Mouse (Mus musculus) embryonic facial prominence, embryonic 10.5 days (tissue): ENCODE measurements around the gene Il10rb. TPM values are rescaled to one million over a fixed set of nuclear protein-coding genes. Genes with fewer than 3 reads are reported as not detected.

Source experiments
- DNase-seq: peaks from one replicate; pipeline ENCODE4 v3.0.0-alpha.2; 2017; ENCODE audit warnings: low spot score
- H3K27ac ChIP-seq: fragments of 300-500 bp; sonication (generic); replicated peaks from 2 replicates; pipeline ENCODE4 v1.5.1; 2016; ENCODE audit warnings: mild to moderate bottlenecking
- H3K27me3 ChIP-seq: fragments of 300-500 bp; sonication (generic); replicated peaks from 2 replicates; pipeline ENCODE4 v1.6.1; 2016; ENCODE audit warnings: low read depth, mild to moderate bottlenecking; ENCODE audit not compliant: poor library complexity, severe bottlenecking
- H3K36me3 ChIP-seq: fragments of 300-500 bp; sonication (generic); replicated peaks from 2 replicates; pipeline ENCODE4 v1.6.1; 2016; ENCODE audit warnings: mild to moderate bottlenecking, moderate library complexity
- H3K4me1 ChIP-seq: fragments of 300-500 bp; sonication (generic); 2 replicates; pipeline ENCODE4 v1.6.1; 2016
- H3K4me3 ChIP-seq: fragments of 300-500 bp; sonication (generic); 2 replicates; pipeline ENCODE4 v1.5.1; 2016; ENCODE audit warnings: mild to moderate bottlenecking, moderate library complexity
- H3K9me3 ChIP-seq: fragments of 300-500 bp; sonication (generic); 2 replicates; pipeline ENCODE4 v1.6.1; 2016; ENCODE audit warnings: mild to moderate bottlenecking
- WGBS: fragments of 180-500 bp; shearing (Covaris S2); methylation state at CpG from one replicate; pipeline ENCODE4 v1.1.7; 2016; 5-methylcytosine and 5-hydroxymethylcytosine counted together
- polyA plus RNA-seq: library from polyadenylated mRNA; unstranded; fragments of >200 nt; fragmentation: Nextera tagmentation; extraction: Ambion mirVana; gene quantifications from 2 replicates; pipeline ENCODE4 v1.2.1, GENCODE M21; 2016

Il10rb gene
- polyA plus RNA-seq, 1 experiment from 2014 or later = 8.9 TPM

- Histone ChIP-seq H3K36me3 (no peaks in the 10 kb centered on the region), H3K4me3 (no peak overlapping the region), H3K27ac (peak overlapping the region; percentile 70; the same call in 1 of the 2 replicates), H3K27me3 (no peaks in the 10 kb centered on the region), H3K4me1 (peaks cover 20% of the 10 kb centered on the region), H3K9me3 (no peaks in the 10 kb centered on the region)
- no peak for DNase-seq
- WGBS = 95% methylated on average over 6 of the region's 6 CpGs
These were observed 41.5 kb downstream of the Il10rb start for GRCm38 (mm10) chr16:91447512-91447900.

- H3K9me3 ChIP-seq = no peaks in the 10 kb centered on the region
- no peak for DNase-seq
- no peaks in the 10 kb centered on the region for H3K36me3 ChIP-seq
- H3K27ac ChIP-seq = no peak overlapping the region
- 93% methylated on average over 5 of the region's 5 CpGs for WGBS
- H3K4me3 ChIP-seq = no peak overlapping the region
- H3K27me3 ChIP-seq = no peaks in the 10 kb centered on the region
- H3K4me1 ChIP-seq = peaks cover 15% of the 10 kb centered on the region
These were observed 42.1 kb downstream of the Il10rb start for GRCm38 (mm10) chr16:91448088-91448487.

- H3K27ac ChIP-seq = no peak overlapping the region
- H3K4me1 ChIP-seq = peaks cover 11% of the 10 kb centered on the region
- H3K9me3 ChIP-seq = no peaks in the 10 kb centered on the region
- H3K36me3 ChIP-seq = no peaks in the 10 kb centered on the region
- no peak for DNase-seq
- 83% methylated on average over 7 of the region's 7 CpGs for WGBS
- H3K27me3 ChIP-seq = no peaks in the 10 kb centered on the region
- no peak overlapping the region for H3K4me3 ChIP-seq
These were observed 42.9 kb downstream of the Il10rb start for GRCm38 (mm10) chr16:91448895-91449294.

- no peak overlapping the region for H3K4me3 ChIP-seq
- H3K9me3 ChIP-seq = no peaks in the 10 kb centered on the region
These were observed 44.4 kb downstream of the Il10rb start for GRCm38 (mm10) chr16:91450137-91451064.

GRCm38 (mm10) chr16:91451949-91452348, 46.0 kb downstream of the Il10rb start:
- Histone ChIP-seq H3K27ac (no peak overlapping the region), H3K4me1 (peaks cover 8% of the 10 kb centered on the region), H3K27me3 (no peaks in the 10 kb centered on the region), H3K36me3 (no peaks in the 10 kb centered on the region), H3K9me3 (no peaks in the 10 kb centered on the region), H3K4me3 (no peak overlapping the region)
- no peak for DNase-seq
- 85% methylated on average over 2 of the region's 2 CpGs for WGBS

More at GRCm38 (mm10) chr16:91450137-91451064, 44.4 kb downstream of the Il10rb start:
- H3K27ac ChIP-seq = no peak overlapping the region; the same call in 1 of the 2 replicates
- no peaks in the 10 kb centered on the region for H3K36me3 ChIP-seq
- H3K27me3 ChIP-seq = no peaks in the 10 kb centered on the region
- DNase-seq = no peak
- H3K4me1 ChIP-seq = peaks cover 13% of the 10 kb centered on the region
- WGBS = 86% methylated on average over 12 of the region's 12 CpGs

- peaks cover 4% of the 10 kb centered on the region for H3K4me1 ChIP-seq
- no peak overlapping the region for H3K27ac ChIP-seq
- no peak overlapping the region for H3K4me3 ChIP-seq
- 73% methylated on average over 6 of the region's 6 CpGs for WGBS
- no peak for DNase-seq
- no peaks in the 10 kb centered on the region for H3K27me3 ChIP-seq
- no peaks in the 10 kb centered on the region for H3K36me3 ChIP-seq
- no peaks in the 10 kb centered on the region for H3K9me3 ChIP-seq
These were observed 46.5 kb downstream of the Il10rb start for GRCm38 (mm10) chr16:91452363-91452896.

- no peak for DNase-seq
- H3K36me3 ChIP-seq = no peaks in the 10 kb centered on the region
- no peaks in the 10 kb centered on the region for H3K27me3 ChIP-seq
- H3K4me3 ChIP-seq = no peak overlapping the region
- no peak overlapping the region for H3K27ac ChIP-seq
- peaks cover 7% of the 10 kb centered on the region; the same call in 1 of the 2 replicates for H3K4me1 ChIP-seq
- WGBS = 81% methylated on average over 4 of the region's 4 CpGs
- no peaks in the 10 kb centered on the region for H3K9me3 ChIP-seq
These were observed 49.9 kb downstream of the Il10rb start for GRCm38 (mm10) chr16:91455868-91456267.

GRCm38 (mm10) chr16:91458301-91458746, 52.4 kb downstream of the Il10rb start:
- H3K36me3 ChIP-seq = no peaks in the 10 kb centered on the region
- no peak for DNase-seq
- H3K27me3 ChIP-seq = no peaks in the 10 kb centered on the region
- 89% methylated on average over 21 of the region's 21 CpGs for WGBS
- H3K27ac ChIP-seq = no peak overlapping the region
- no peak overlapping the region for H3K4me3 ChIP-seq
- H3K4me1 ChIP-seq = peaks cover 21% of the 10 kb centered on the region; the same call in 1 of the 2 replicates
- no peaks in the 10 kb centered on the region for H3K9me3 ChIP-seq

GRCm38 (mm10) chr16:91458976-91459375, 53.0 kb downstream of the Il10rb start:
- no peak overlapping the region for H3K27ac ChIP-seq
- WGBS = 72% methylated on average over 5 of the region's 5 CpGs
- H3K4me3 ChIP-seq = no peak overlapping the region
- peaks cover 22% of the 10 kb centered on the region; the same call in 1 of the 2 replicates for H3K4me1 ChIP-seq
- no peak for DNase-seq
- no peaks in the 10 kb centered on the region for H3K36me3 ChIP-seq
- H3K27me3 ChIP-seq = no peaks in the 10 kb centered on the region
- H3K9me3 ChIP-seq = no peaks in the 10 kb centered on the region

- Histone ChIP-seq H3K27ac (no peak overlapping the region), H3K36me3 (no peaks in the 10 kb centered on the region), H3K9me3 (no peaks in the 10 kb centered on the region), H3K27me3 (no peaks in the 10 kb centered on the region), H3K4me3 (no peak overlapping the region), H3K4me1 (peaks cover 26% of the 10 kb centered on the region; the same call in 1 of the 2 replicates)
- 95% methylated on average over 3 of the region's 3 CpGs for WGBS
- no peak for DNase-seq
These were observed 53.4 kb downstream of the Il10rb start for GRCm38 (mm10) chr16:91459396-91459795.

- Histone ChIP-seq H3K27ac (no peak overlapping the region), H3K4me1 (peaks cover 31% of the 10 kb centered on the region), H3K27me3 (no peaks in the 10 kb centered on the region), H3K4me3 (no peak overlapping the region), H3K36me3 (no peaks in the 10 kb centered on the region), H3K9me3 (no peaks in the 10 kb centered on the region)
- WGBS = 71% methylated on average over 11 of the region's 11 CpGs
- DNase-seq = no peak
These were observed 53.9 kb downstream of the Il10rb start for GRCm38 (mm10) chr16:91459841-91460370.

GRCm38 (mm10) chr16:91461066-91461638, 55.2 kb downstream of the Il10rb start:
- no peak for DNase-seq

More at GRCm38 (mm10) chr16:91461066-91461638, 55.2 kb downstream of the Il10rb start:
- Histone ChIP-seq H3K9me3 (no peaks in the 10 kb centered on the region), H3K27me3 (no peaks in the 10 kb centered on the region), H3K4me1 (peaks cover 41% of the 10 kb centered on the region), H3K27ac (no peak overlapping the region), H3K36me3 (no peaks in the 10 kb centered on the region), H3K4me3 (no peak overlapping the region)
- 64% methylated on average over 11 of the region's 11 CpGs for WGBS
